Mouse (Mus musculus): ENCODE data around the gene Dapk3. TPM values are rescaled to one million over a fixed set of nuclear protein-coding genes. Genes with fewer than 3 reads are reported as not detected.
"Not testable (repeated sequence)": the region's sequence is repeated elsewhere in the genome, so short reads cannot be mapped to it uniquely, and the experiment has no call there.

Gene Dapk3
- polyA plus RNA-seq, 1 experiment from 2014 or later, result 51.0 TPM

DNA sequence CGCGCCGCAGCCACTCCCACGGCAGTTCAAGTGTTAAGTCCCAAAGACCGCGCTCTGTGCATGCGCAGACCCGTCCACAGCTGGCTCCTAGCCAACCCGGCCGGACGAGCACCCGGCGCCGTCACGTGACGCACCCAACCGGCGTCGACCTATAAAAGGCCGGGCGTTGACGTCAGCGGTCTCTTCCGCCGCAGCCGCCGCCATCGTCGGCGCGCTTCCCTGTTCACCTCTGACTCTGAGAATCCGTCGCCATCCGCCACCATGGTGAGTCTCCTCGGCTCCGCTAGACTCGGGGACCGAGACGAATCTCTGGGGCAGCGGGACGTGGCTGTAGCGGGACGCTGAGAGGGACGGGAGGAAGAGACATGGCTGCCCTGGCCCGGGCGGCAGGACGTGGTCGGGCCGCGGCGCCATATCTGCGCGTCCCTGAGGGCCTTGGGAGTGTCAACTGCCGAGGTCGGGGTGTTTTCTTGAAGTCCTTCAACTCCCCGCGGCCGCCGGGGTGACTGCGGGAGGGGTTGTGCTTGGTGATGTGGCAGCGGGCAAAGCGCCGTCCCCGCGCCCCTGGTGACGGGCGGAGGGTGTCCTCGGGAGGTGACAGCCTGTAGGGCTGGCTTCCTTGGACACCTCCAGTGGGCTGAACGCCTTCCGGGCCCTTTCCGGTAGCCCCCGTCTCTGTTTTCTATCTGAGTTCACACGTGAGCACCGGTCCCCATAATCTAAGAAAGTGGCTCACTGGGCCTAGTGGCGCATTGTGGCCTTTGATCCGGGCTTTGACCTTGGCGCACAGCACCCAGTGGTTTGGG is 6.1 kb upstream of the Dapk3 start, which contains the start of gene Eef2:
Eef2 (plus strand) TSS at position 166 of the 806 bp plus-strand sequence.
- Histone ChIP-seq H3K9me3 (ENCODE audit: control insufficient read depth, low read length) (no peaks in the 10 kb centered on the region), H3K4me3 (ENCODE audit: control insufficient read depth in 1 of 2, insufficient read depth in 1 of 2, low read depth in 1 of 2, low read length in 2 of 2) (peak within 1 kb of the TSS; percentile 81 to 90), H3K27ac (replicated peaks in 1 of 2; ENCODE audit: control insufficient read depth in 1 of 2, insufficient read depth in 1 of 2, low read depth in 2 of 2, low read length in 2 of 2) (peak within 1 kb of the TSS; percentile 76 to 93), H3K27me3 (ENCODE audit: control insufficient read depth, insufficient read depth, low read length) (no peaks in the 10 kb centered on the region), H3K4me2 (ENCODE audit: low read length) (peak within 1 kb of the TSS; percentile 95), H3K4me1 (ENCODE audit: control insufficient read depth in 2 of 2, insufficient read depth in 2 of 2, low read length in 2 of 2) (peaks cover 10 to 38% of the 10 kb centered on the region in 2 experiments; a peak in 3 of 4 replicates), H3K36me3 (ENCODE audit: control insufficient read depth, insufficient read depth, low read length) (peaks cover 44% of the 10 kb centered on the region), H3K9ac (ENCODE audit: low read length) (peak within 1 kb of the TSS; percentile 98)
- peak; percentile 73 for ATAC-seq (ENCODE audit: insufficient number of reproducible peaks, insufficient read depth, low FRiP score, low read depth)
- WGBS, result under 1% methylated on average over 77 of the region's 77 CpGs

GRCm38 (mm10) chr10:81177491-81177925 is 5.3 kb upstream of the Dapk3 start:
- Histone ChIP-seq H3K36me3 (ENCODE audit: control insufficient read depth, insufficient read depth, low read length) (peaks cover 52% of the 10 kb centered on the region), H3K4me2 (ENCODE audit: low read length) (peak overlapping the region; percentile 95), H3K27ac (replicated peaks in 1 of 2; ENCODE audit: control insufficient read depth in 1 of 2, insufficient read depth in 1 of 2, low read depth in 2 of 2, low read length in 2 of 2) (peak overlapping the region; percentile 76 to 93), H3K4me3 (ENCODE audit: control insufficient read depth in 1 of 2, insufficient read depth in 1 of 2, low read depth in 1 of 2, low read length in 2 of 2) (peak overlapping the region; percentile 81 to 90), H3K9ac (ENCODE audit: low read length) (peak overlapping the region; percentile 98), H3K4me1 (ENCODE audit: control insufficient read depth in 2 of 2, insufficient read depth in 2 of 2, low read length in 2 of 2) (peaks cover 10 to 46% of the 10 kb centered on the region in 2 experiments; a peak in 3 of 4 replicates), H3K9me3 (ENCODE audit: control insufficient read depth, low read length) (no peaks in the 10 kb centered on the region), H3K27me3 (ENCODE audit: control insufficient read depth, insufficient read depth, low read length) (no peaks in the 10 kb centered on the region)
- WGBS, result 6% methylated on average over 16 of the region's 16 CpGs
- no peak for ATAC-seq (ENCODE audit: insufficient number of reproducible peaks, insufficient read depth, low FRiP score, low read depth)

DNA sequence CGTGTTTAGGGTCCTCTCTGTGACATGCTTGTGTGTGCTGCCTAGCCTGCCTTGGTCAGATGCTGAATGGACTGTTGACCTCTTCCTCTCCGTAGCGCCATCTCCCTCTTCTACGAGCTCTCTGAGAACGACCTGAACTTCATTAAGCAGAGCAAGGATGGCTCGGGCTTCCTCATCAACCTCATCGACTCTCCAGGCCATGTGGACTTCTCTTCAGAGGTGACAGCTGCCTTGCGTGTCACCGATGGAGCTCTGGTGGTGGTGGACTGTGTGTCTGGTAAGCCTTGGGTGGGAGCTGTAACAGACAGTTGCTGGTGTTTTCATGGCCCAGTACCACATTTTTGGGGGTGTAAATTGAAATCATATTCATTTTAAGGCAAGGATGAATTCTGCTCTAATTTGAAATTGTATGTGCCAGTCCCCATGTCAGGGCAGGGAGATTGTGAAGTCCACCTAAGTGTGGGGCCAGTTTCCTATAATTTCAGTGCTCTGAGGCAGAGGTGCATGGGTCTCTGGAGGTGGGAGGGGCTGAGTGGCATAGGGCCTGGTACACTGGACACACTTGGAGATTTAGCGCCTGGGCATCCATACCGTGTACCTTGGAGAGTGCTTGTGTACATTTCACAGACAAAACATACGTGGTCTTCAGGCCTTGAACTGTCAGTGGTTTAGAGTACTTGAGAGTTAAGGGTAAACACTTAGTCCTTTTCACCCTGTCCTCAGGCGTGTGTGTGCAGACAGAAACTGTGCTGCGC is 4.7 kb upstream of the Dapk3 start:
- ATAC-seq (ENCODE audit: insufficient number of reproducible peaks, insufficient read depth, low FRiP score, low read depth), result no peak
- Histone ChIP-seq H3K9ac (ENCODE audit: low read length) (peak overlapping the region; percentile 98), H3K27me3 (ENCODE audit: control insufficient read depth, insufficient read depth, low read length) (no peaks in the 10 kb centered on the region), H3K4me3 (ENCODE audit: control insufficient read depth in 1 of 2, insufficient read depth in 1 of 2, low read depth in 1 of 2, low read length in 2 of 2) (peak overlapping the region; percentile 81 to 90), H3K4me2 (ENCODE audit: low read length) (peak overlapping the region; percentile 95), H3K4me1 (ENCODE audit: control insufficient read depth in 2 of 2, insufficient read depth in 2 of 2, low read length in 2 of 2) (peaks cover 8 to 46% of the 10 kb centered on the region in 2 experiments; a peak in 3 of 4 replicates), H3K36me3 (ENCODE audit: control insufficient read depth, insufficient read depth, low read length) (peaks cover 54% of the 10 kb centered on the region), H3K9me3 (ENCODE audit: control insufficient read depth, low read length) (no peaks in the 10 kb centered on the region), H3K27ac (replicated peaks in 1 of 2; ENCODE audit: control insufficient read depth in 1 of 2, insufficient read depth in 1 of 2, low read depth in 2 of 2, low read length in 2 of 2) (0 out of 4 replicates have a peak overlapping the region, but pooled peaks of 1 of the 2 experiments have one; percentile 93)
- 58% methylated on average over 14 of the region's 14 CpGs for WGBS

DNA sequence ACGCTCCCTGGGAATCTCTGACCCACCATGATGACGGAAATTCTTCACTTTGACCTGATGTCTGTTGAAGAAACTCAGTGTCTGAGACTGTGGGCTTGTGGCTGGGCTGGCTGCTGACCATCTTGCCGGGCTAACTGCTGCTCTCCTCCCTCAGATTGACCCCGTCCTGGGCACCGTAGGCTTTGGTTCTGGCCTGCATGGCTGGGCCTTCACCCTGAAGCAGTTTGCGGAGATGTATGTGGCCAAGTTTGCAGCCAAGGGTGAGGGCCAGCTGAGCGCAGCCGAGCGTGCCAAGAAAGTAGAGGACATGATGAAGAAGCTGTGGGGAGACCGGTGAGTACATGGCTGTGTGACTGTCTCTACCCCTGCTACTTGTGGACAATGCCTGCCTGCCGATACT is 3.9 kb upstream of the Dapk3 start:
- Histone ChIP-seq H3K4me2 (ENCODE audit: low read length) (no peak overlapping the region), H3K27ac (replicated peaks in 1 of 2; ENCODE audit: control insufficient read depth in 1 of 2, insufficient read depth in 1 of 2, low read depth in 2 of 2, low read length in 2 of 2) (no peak overlapping the region), H3K9ac (ENCODE audit: low read length) (no peak overlapping the region), H3K9me3 (ENCODE audit: control insufficient read depth, low read length) (no peaks in the 10 kb centered on the region), H3K36me3 (ENCODE audit: control insufficient read depth, insufficient read depth, low read length) (peaks cover 54% of the 10 kb centered on the region), H3K4me1 (ENCODE audit: control insufficient read depth in 2 of 2, insufficient read depth in 2 of 2, low read length in 2 of 2) (peaks cover 11 to 48% of the 10 kb centered on the region in 2 experiments), H3K4me3 (ENCODE audit: control insufficient read depth in 1 of 2, insufficient read depth in 1 of 2, low read depth in 1 of 2, low read length in 2 of 2) (no peak overlapping the region), H3K27me3 (ENCODE audit: control insufficient read depth, insufficient read depth, low read length) (no peaks in the 10 kb centered on the region)
- 92% methylated on average over 11 of the region's 11 CpGs for WGBS
- ATAC-seq (ENCODE audit: insufficient number of reproducible peaks, insufficient read depth, low FRiP score, low read depth), result no peak

GRCm38 (mm10) chr10:81179451-81180342 is 3.1 kb upstream of the Dapk3 start:
- H3K4me2 ChIP-seq (ENCODE audit: low read length), result no peak overlapping the region
- peaks cover 61% of the 10 kb centered on the region for H3K36me3 ChIP-seq (ENCODE audit: control insufficient read depth, insufficient read depth, low read length)
- H3K4me3 ChIP-seq (ENCODE audit: control insufficient read depth in 1 of 2, insufficient read depth in 1 of 2, low read depth in 1 of 2, low read length in 2 of 2), result no peak overlapping the region
- ATAC-seq (ENCODE audit: insufficient number of reproducible peaks, insufficient read depth, low FRiP score, low read depth), result no peak
- no peak overlapping the region for H3K27ac ChIP-seq (replicated peaks in 1 of 2; ENCODE audit: control insufficient read depth in 1 of 2, insufficient read depth in 1 of 2, low read depth in 2 of 2, low read length in 2 of 2)
- no peaks in the 10 kb centered on the region for H3K27me3 ChIP-seq (ENCODE audit: control insufficient read depth, insufficient read depth, low read length)
- peaks cover 14 to 51% of the 10 kb centered on the region in 2 experiments for H3K4me1 ChIP-seq (ENCODE audit: control insufficient read depth in 2 of 2, insufficient read depth in 2 of 2, low read length in 2 of 2)
- 88% methylated on average over 32 of the region's 32 CpGs for WGBS
- H3K9me3 ChIP-seq (ENCODE audit: control insufficient read depth, low read length), result no peaks in the 10 kb centered on the region
- H3K9ac ChIP-seq (ENCODE audit: low read length), result no peak overlapping the region

DNA sequence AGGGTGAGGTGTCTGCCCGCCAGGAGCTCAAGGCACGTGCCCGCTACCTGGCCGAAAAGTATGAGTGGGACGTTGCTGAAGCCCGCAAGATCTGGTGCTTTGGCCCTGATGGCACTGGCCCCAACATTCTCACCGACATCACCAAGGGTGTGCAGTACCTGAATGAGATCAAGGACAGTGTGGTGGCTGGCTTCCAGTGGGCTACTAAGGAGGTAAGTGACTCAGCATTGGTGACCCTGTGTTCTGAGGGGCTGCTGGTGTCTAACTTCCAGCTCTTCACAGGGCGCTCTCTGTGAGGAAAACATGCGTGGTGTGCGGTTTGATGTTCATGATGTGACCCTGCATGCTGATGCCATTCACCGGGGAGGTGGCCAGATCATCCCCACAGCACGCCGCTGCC is 1.9 kb upstream of the Dapk3 start:
- Histone ChIP-seq H3K27me3 (ENCODE audit: control insufficient read depth, insufficient read depth, low read length) (no peaks in the 10 kb centered on the region), H3K9ac (ENCODE audit: low read length) (no peak overlapping the region), H3K4me1 (ENCODE audit: control insufficient read depth in 2 of 2, insufficient read depth in 2 of 2, low read length in 2 of 2) (peaks cover 18 to 50% of the 10 kb centered on the region in 2 experiments), H3K4me2 (ENCODE audit: low read length) (no peak overlapping the region), H3K9me3 (ENCODE audit: control insufficient read depth, low read length) (no peaks in the 10 kb centered on the region), H3K4me3 (ENCODE audit: control insufficient read depth in 1 of 2, insufficient read depth in 1 of 2, low read depth in 1 of 2, low read length in 2 of 2) (no peak overlapping the region), H3K36me3 (ENCODE audit: control insufficient read depth, insufficient read depth, low read length) (peaks cover 72% of the 10 kb centered on the region), H3K27ac (replicated peaks in 1 of 2; ENCODE audit: control insufficient read depth in 1 of 2, insufficient read depth in 1 of 2, low read depth in 2 of 2, low read length in 2 of 2) (no peak overlapping the region; a peak in 1 of 4 replicates)
- 94% methylated on average over 13 of the region's 13 CpGs for WGBS
- no peak for ATAC-seq (ENCODE audit: insufficient number of reproducible peaks, insufficient read depth, low FRiP score, low read depth)

DNA sequence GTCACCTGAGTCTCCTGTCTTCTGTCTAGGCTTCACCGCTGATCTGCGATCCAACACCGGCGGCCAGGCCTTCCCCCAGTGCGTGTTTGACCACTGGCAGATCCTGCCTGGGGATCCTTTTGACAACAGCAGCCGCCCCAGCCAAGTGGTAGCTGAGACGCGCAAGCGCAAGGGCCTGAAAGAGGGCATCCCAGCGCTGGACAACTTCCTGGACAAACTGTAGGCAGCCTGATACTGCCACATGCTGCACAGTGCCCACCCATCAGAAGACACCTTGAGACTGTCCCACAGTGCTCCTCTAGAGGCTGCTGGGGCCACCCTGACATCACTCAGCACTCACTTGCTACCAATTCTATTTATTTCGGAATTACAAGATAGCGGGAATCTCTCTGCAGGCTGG is 945 bp upstream of the Dapk3 start:
- peak overlapping the region in 1 of 2 experiments; percentile 33; a peak in 1 of 4 replicates for H3K27ac ChIP-seq (replicated peaks in 1 of 2; ENCODE audit: control insufficient read depth in 1 of 2, insufficient read depth in 1 of 2, low read depth in 2 of 2, low read length in 2 of 2)
- peaks cover 18 to 50% of the 10 kb centered on the region in 2 experiments for H3K4me1 ChIP-seq (ENCODE audit: control insufficient read depth in 2 of 2, insufficient read depth in 2 of 2, low read length in 2 of 2)
- not testable (repeated sequence) for H3K27me3 ChIP-seq (ENCODE audit: control insufficient read depth, insufficient read depth, low read length); H3K9ac ChIP-seq (ENCODE audit: low read length); H3K4me2 ChIP-seq (ENCODE audit: low read length); H3K4me3 ChIP-seq (ENCODE audit: control insufficient read depth in 1 of 2, insufficient read depth in 1 of 2, low read depth in 1 of 2, low read length in 2 of 2); ATAC-seq (ENCODE audit: insufficient number of reproducible peaks, insufficient read depth, low FRiP score, low read depth); H3K9me3 ChIP-seq (ENCODE audit: control insufficient read depth, low read length)
- H3K36me3 ChIP-seq (ENCODE audit: control insufficient read depth, insufficient read depth, low read length), result peaks cover 79% of the 10 kb centered on the region
- 68% methylated on average over 12 of the region's 12 CpGs for WGBS

All from heart, embryonic 14.5 days (tissue).